Mouse (Mus musculus): ENCODE results near the gene AC109138.7.

- TF ChIP-seq CTCF (IDR thresholded peaks at IDR 0.05; ENCODE audit: borderline replicate concordance, insufficient read depth, low read length) = no peak
- no peak for TF ChIP-seq POLR2A (IDR thresholded peaks at IDR 0.05; ENCODE audit: low read depth, low read length)
These were observed 10.4 kb upstream of the AC109138.7 start for GRCm38 (mm10) chr19:4203604-4204326.
